Mouse (Mus musculus) retina, postnatal 1 day (tissue): ENCODE data around the gene Lrrc73.

Source experiments
- DNase-seq: peaks from one replicate; pipeline ENCODE4 v3.0.0-alpha.2; 2012

Gene Lrrc73

DNA sequence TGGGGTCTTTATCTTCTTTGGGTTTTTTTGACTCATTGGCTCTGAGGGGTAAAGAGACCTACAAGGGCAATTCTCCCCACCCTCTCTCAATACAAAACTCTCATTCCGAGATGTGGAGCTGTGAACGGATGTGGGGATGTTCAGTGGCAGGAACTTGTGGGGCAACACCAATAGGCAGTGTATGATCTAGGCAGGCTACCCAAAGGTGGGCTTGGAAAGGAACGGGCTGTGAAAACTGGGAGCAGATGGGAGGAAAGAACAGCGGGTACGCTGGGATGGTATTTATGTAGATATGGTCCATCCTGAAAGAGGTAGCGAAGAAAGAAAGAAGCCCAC is 43.7 kb downstream of the Lrrc73 start:
- DNase-seq = no peak

DNA sequence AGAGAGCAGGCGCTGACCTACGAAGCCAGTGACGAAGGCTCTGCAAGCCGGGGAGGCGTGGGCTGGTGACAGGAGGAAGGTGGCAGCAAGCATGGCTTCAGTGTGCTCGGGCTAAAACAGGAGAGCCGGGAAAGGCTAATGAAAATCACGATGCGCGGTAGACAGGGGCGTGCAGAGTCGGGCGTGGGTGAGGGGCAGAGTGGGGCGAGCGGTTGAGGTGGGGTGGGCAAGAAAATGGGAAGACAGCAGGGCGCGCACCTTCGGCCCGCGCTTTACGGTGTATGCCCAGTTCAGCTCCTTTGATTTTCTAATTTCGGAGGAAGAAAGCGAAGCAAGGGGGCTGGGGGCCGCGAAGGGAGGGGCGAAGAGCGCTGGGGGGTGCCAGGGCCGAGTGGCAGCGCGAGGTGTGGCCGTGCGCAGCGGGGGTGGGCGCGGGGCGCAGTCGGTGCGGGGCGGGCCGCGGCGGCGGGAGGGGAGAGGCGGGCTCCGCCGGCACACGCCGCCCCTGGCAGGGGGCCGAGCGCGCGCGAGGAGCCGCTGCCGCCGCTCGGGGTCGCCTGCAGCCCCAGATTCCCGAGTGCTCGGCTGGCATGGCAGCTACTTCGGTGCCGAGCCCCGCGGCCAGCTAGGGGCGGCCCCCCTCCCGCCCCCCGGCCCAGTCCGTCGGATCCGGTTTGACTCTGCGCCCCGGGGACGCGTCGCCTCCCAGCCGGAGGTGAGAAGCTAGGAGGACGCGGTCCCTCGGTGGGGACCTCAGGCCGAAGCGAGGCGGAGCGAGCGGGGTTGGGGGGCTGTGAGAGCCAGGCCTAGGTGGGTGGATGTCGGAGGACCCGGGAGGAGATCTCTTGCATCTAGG is 44.3 kb downstream of the Lrrc73 start, which contains the start of gene Dlk2:
TSS of gene Dlk2 (plus strand) at position 58 of the 856 bp plus-strand sequence.
- peak; percentile 56 for DNase-seq

DNA sequence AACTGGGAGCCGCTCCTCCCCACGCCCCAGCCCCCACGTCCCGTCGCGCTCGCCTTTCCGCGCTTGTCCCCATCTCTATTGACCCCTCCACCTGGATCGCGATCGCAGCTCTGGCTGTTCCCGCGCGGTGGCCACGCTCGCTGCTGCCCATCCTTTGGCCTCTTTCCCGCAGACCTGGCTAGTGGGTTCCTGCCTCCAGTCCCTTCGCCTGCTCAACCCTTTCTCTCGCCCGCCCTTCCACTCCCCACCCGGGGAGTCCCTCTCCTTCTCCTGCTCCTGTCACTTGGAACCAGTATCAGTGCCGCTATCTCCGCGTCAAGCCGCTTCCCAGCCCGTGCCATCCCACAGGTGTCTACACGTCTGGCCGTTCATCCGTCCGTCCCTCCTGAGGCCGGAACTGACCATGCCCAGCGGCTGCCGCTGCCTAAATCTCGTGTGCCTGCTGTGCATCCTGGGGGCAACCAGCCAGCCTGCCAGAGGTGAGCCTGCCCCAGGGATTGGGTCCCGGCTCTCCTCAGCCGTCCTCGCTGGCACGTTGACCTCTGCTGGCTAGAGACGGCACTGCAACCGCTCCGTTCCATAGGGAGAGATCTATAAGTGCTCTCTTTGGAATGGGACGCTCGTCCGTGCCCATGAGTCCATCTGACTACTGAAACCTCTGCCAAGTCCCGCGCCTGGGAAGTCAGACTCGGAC is 45.0 kb downstream of the Lrrc73 start:
- peak; percentile 91 for DNase-seq

DNA sequence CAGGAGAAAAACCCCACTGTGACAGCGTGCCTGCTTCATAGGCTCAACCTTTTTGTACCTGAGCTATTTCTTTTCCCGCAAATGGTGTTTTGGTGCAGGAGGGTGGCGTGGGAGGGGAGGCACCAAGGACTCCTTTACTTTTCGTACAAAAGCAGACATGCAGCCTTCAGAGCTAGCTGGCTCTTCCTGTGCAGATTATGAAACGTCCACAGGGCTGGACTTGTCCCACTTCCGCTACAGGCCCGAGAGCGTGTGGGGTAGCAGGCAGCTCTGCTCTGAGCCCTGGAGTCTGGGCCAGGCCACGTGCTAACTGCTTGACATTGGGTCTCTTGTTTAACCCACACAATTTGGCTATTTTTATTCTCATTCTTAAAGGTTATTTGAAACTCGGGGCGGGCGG is 48.6 kb downstream of the Lrrc73 start:
- DNase-seq = no peak

DNA sequence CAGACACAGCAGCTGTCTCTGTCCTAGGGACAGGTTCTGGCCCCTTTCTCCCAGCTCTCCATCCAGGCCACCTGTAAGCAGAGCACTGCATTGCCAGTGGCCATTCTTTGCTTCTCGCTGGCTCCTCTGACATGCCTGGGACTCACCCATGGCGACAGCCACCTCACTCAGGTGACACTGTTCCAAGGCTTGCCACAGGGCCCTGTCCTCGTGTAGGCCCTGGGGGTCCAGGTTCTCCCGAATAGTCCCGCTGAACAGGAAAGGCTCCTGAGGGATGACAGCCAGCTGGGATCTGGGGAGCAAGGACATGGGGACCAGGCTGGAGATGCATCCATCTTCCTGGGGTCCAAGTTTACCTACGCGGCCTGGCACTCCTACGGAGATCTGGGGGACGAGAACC is 50.9 kb downstream of the Lrrc73 start:
- DNase-seq = no peak
